Mouse (Mus musculus): ENCODE measurements at regions not wholly inside any gene's neighbourhood (a gene's known extent, or its start where the extent isn't known, plus 50 kb on each side); places are given as distances from the start of the nearest gene placed in this dataset.
A peak's percentile ranks its signal among the peaks of the same experiment; 100 is the strongest.

- Histone ChIP-seq H3K27ac (no peak overlapping the region), H3K4me3 (replicated peaks; ENCODE audit: low read depth, low read length) (no peak overlapping the region), H3K9ac (ENCODE audit: low read depth, low read length) (no peak overlapping the region), H3K9me3 (replicated peaks; ENCODE audit: low read length) (no peaks in the 10 kb centered on the region), H3K4me1 (replicated peaks; ENCODE audit: insufficient read depth, low read length) (no peaks in the 10 kb centered on the region), H3K4me2 (ENCODE audit: low read length) (no peak overlapping the region), H3K27me3 (ENCODE audit: insufficient read depth, low read length) (no peaks in the 10 kb centered on the region), H3K36me3 (ENCODE audit: insufficient read depth, low read length) (no peaks in the 10 kb centered on the region)
- DNase-seq (ENCODE audit: low spot score) (peak; percentile 83), ATAC-seq (replicated peaks; ENCODE audit: low FRiP score, low read depth) (no peak; the same call in 1 of the 2 replicates)
- WGBS = 41% methylated on average over 4 of the region's 4 CpGs
- peak; percentile 80 for TF ChIP-seq CTCF (IDR thresholded peaks at IDR 0.05; ENCODE audit: low read depth)
These were observed 137.3 kb upstream of the Azi2 start for GRCm38 (mm10) chr9:117903025-117903424.

GRCm38 (mm10) chr9:117902239-117902939 lies 137.9 kb upstream of the Azi2 start:
- DNase-seq (ENCODE audit: low spot score) (no peak), ATAC-seq (replicated peaks; ENCODE audit: low FRiP score, low read depth) (no peak; the same call in 1 of the 2 replicates)
- no peak overlapping the region for H3K27ac ChIP-seq
- no peaks in the 10 kb centered on the region for H3K36me3 ChIP-seq (ENCODE audit: insufficient read depth, low read length)
- H3K9ac ChIP-seq (ENCODE audit: low read depth, low read length) = no peak overlapping the region
- no peaks in the 10 kb centered on the region for H3K27me3 ChIP-seq (ENCODE audit: insufficient read depth, low read length)
- 79% methylated on average over 20 of the region's 20 CpGs for WGBS
- no peaks in the 10 kb centered on the region for H3K9me3 ChIP-seq (replicated peaks; ENCODE audit: low read length)
- TF ChIP-seq CTCF (IDR thresholded peaks at IDR 0.05; ENCODE audit: low read depth) = no peak
- H3K4me2 ChIP-seq (ENCODE audit: low read length) = no peak overlapping the region
- no peaks in the 10 kb centered on the region for H3K4me1 ChIP-seq (replicated peaks; ENCODE audit: insufficient read depth, low read length)
- no peak overlapping the region for H3K4me3 ChIP-seq (replicated peaks; ENCODE audit: low read depth, low read length)

DNA sequence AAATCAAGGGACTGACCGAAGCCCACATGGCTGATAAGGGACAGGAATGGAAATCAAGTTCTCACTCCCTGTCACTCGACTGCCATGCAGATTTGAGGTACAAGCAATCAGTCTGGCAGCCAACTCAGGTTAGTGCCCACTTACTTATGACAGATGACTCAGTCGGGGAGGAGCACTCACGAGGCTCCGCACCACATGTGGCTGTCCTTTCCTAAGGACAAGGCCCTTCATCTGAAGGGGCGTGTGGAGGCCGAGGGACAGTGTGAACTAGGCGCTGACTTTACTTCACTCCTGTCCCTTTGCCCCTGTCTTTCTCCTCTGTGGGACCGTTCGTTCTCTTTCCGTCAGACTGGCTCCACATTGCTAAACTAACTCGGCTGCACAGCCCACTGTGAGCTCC lies 139.7 kb upstream of the Azi2 start:
- ATAC-seq (replicated peaks; ENCODE audit: low FRiP score, low read depth) (no peak), DNase-seq (ENCODE audit: low spot score) (no peak)
- Histone ChIP-seq H3K4me2 (ENCODE audit: low read length) (no peak overlapping the region), H3K27me3 (ENCODE audit: insufficient read depth, low read length) (no peaks in the 10 kb centered on the region), H3K9me3 (replicated peaks; ENCODE audit: low read length) (no peaks in the 10 kb centered on the region), H3K27ac (no peak overlapping the region), H3K9ac (ENCODE audit: low read depth, low read length) (no peak overlapping the region), H3K4me3 (replicated peaks; ENCODE audit: low read depth, low read length) (no peak overlapping the region), H3K4me1 (replicated peaks; ENCODE audit: insufficient read depth, low read length) (no peaks in the 10 kb centered on the region), H3K36me3 (ENCODE audit: insufficient read depth, low read length) (no peaks in the 10 kb centered on the region)
- WGBS = 80% methylated on average over 12 of the region's 12 CpGs
- TF ChIP-seq CTCF (IDR thresholded peaks at IDR 0.05; ENCODE audit: low read depth) = no peak

DNA sequence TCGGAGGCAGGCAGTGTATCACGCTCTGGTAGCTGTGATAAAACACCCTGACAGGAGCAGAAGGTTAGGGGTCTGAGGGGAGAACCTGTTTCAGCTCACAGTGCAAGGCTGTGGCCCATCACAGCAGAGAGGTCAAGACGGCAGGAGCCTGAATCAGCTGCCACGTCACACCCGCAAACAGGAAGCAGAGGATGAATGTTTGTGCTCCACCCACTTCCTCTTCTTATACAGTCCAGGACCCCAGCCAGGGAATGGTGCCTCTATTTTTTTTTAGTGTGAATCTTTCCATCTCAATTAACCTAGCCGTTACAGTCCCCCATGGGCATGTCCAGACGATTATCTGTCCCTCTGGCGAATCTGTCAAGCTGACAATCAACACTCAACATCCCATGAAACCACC lies 143.8 kb upstream of the Azi2 start:
- Histone ChIP-seq H3K27me3 (ENCODE audit: insufficient read depth, low read length) (no peaks in the 10 kb centered on the region), H3K27ac (no peak overlapping the region), H3K4me3 (replicated peaks; ENCODE audit: low read depth, low read length) (no peak overlapping the region), H3K36me3 (ENCODE audit: insufficient read depth, low read length) (no peaks in the 10 kb centered on the region), H3K9ac (ENCODE audit: low read depth, low read length) (no peak overlapping the region), H3K4me1 (replicated peaks; ENCODE audit: insufficient read depth, low read length) (0 out of 2 replicates have a peak, but pooled peaks cover 5% of the 10 kb centered on the region), H3K4me2 (ENCODE audit: low read length) (no peak overlapping the region), H3K9me3 (replicated peaks; ENCODE audit: low read length) (no peaks in the 10 kb centered on the region)
- TF ChIP-seq CTCF (IDR thresholded peaks at IDR 0.05; ENCODE audit: low read depth) = no peak
- ATAC-seq (replicated peaks; ENCODE audit: low FRiP score, low read depth) (no peak), DNase-seq (ENCODE audit: low spot score) (peak; percentile 27)
- WGBS = 48% methylated on average over 8 of the region's 8 CpGs

GRCm38 (mm10) chr9:117892601-117893000 lies 147.7 kb upstream of the Azi2 start:
- Histone ChIP-seq H3K9ac (ENCODE audit: low read depth, low read length) (no peak overlapping the region), H3K4me1 (replicated peaks; ENCODE audit: insufficient read depth, low read length) (0 out of 2 replicates have a peak, but pooled peaks cover 5% of the 10 kb centered on the region), H3K9me3 (replicated peaks; ENCODE audit: low read length) (no peaks in the 10 kb centered on the region), H3K27ac (peak overlapping the region; percentile 31; the same call in 1 of the 2 replicates), H3K36me3 (ENCODE audit: insufficient read depth, low read length) (no peaks in the 10 kb centered on the region), H3K4me3 (replicated peaks; ENCODE audit: low read depth, low read length) (no peak overlapping the region), H3K27me3 (ENCODE audit: insufficient read depth, low read length) (no peaks in the 10 kb centered on the region), H3K4me2 (ENCODE audit: low read length) (no peak overlapping the region)
- no peak for ATAC-seq (replicated peaks; ENCODE audit: low FRiP score, low read depth)
- peak; percentile 38 for DNase-seq (ENCODE audit: low spot score)
- no peak for TF ChIP-seq CTCF (IDR thresholded peaks at IDR 0.05; ENCODE audit: low read depth)
- 52% methylated on average over 6 of the region's 6 CpGs for WGBS

GRCm38 (mm10) chr9:117873172-117873571 lies 167.1 kb upstream of the Azi2 start:
- Histone ChIP-seq H3K4me2 (ENCODE audit: low read length) (peak overlapping the region; percentile 97), H3K36me3 (ENCODE audit: insufficient read depth, low read length) (no peaks in the 10 kb centered on the region), H3K27me3 (ENCODE audit: insufficient read depth, low read length) (peaks cover 10% of the 10 kb centered on the region; the same call in 1 of the 2 replicates), H3K4me3 (replicated peaks; ENCODE audit: low read depth, low read length) (peak overlapping the region; percentile 53), H3K27ac (no peak overlapping the region), H3K9me3 (replicated peaks; ENCODE audit: low read length) (no peaks in the 10 kb centered on the region), H3K9ac (ENCODE audit: low read depth, low read length) (no peak overlapping the region), H3K4me1 (replicated peaks; ENCODE audit: insufficient read depth, low read length) (peaks cover 15% of the 10 kb centered on the region)
- 24% methylated on average over 8 of the region's 8 CpGs for WGBS
- no peak for TF ChIP-seq CTCF (IDR thresholded peaks at IDR 0.05; ENCODE audit: low read depth)
- DNase-seq (ENCODE audit: low spot score) = no peak
- no peak for ATAC-seq (replicated peaks; ENCODE audit: low FRiP score, low read depth)

Measured in kidney, postnatal 0 days (tissue).